Mouse (Mus musculus) heart, embryonic 14.5 days (tissue): ENCODE measurements around the gene AU022252. TPM values are rescaled to one million over a fixed set of nuclear protein-coding genes. Genes with fewer than 3 reads are reported as not detected.

Experiments
- ATAC-seq: fragments of 200-750 bp; cut with Nextera tagmentation; 2 replicates; pipeline ENCODE4 v1.8.0; 2017; ENCODE audit warnings: low read depth, moderate TSS enrichment; ENCODE audit not compliant: insufficient number of reproducible peaks, insufficient read depth, low FRiP score
- H3K27ac ChIP-seq, 2 experiments: fragments of 200-500 bp in 1 of 2; fragments of 300-500 bp in 1 of 2; sonication (generic) in 1 of 2; replicated peaks in 1 of 2; 2 replicates each; pipeline ENCODE4 v1.5.1; 2012 to 2014; ENCODE audit warnings: low read depth in 2 of 2, low read length in 2 of 2, control low read depth in 1 of 2, mild to moderate bottlenecking in 1 of 2, mixed read lengths in 1 of 2; ENCODE audit not compliant: control insufficient read depth in 1 of 2, insufficient read depth in 1 of 2
- H3K27me3 ChIP-seq: fragments of 300-500 bp; sonication (generic); 2 replicates; pipeline ENCODE4 v1.6.1; 2014; ENCODE audit warnings: mild to moderate bottlenecking, low read length, control low read depth; ENCODE audit not compliant: control insufficient read depth, insufficient read depth
- H3K36me3 ChIP-seq: fragments of 300-500 bp; sonication (generic); 2 replicates; pipeline ENCODE4 v1.6.1; 2014; ENCODE audit warnings: mild to moderate bottlenecking, control low read depth, low read length, mixed read lengths; ENCODE audit not compliant: control insufficient read depth, insufficient read depth
- H3K4me1 ChIP-seq, 2 experiments: fragments of 200-500 bp in 1 of 2; fragments of 300-500 bp in 1 of 2; sonication (generic) in 1 of 2; 2 replicates each; pipeline ENCODE4 v1.6.1; 2012 to 2014; ENCODE audit warnings: low read length in 2 of 2, control low read depth in 1 of 2, mixed read lengths in 1 of 2; ENCODE audit not compliant: control insufficient read depth in 2 of 2, insufficient read depth in 2 of 2
- H3K4me2 ChIP-seq: fragments of 300-500 bp; sonication (generic); 2 replicates; pipeline ENCODE4 v1.6.1; 2014; ENCODE audit warnings: mild to moderate bottlenecking, low read length
- H3K4me3 ChIP-seq, 2 experiments: fragments of 200-500 bp in 1 of 2; fragments of 300-500 bp in 1 of 2; sonication (generic) in 1 of 2; 2 replicates each; pipeline ENCODE4 v1.5.1; 2012 to 2014; ENCODE audit warnings: low read length in 2 of 2, mild to moderate bottlenecking in 2 of 2, control low read depth in 1 of 2, low read depth in 1 of 2, moderate library complexity in 1 of 2; ENCODE audit not compliant: control insufficient read depth in 1 of 2, insufficient read depth in 1 of 2
- H3K9ac ChIP-seq: fragments of 300-500 bp; sonication (generic); 2 replicates; pipeline ENCODE4 v1.6.1; 2014; ENCODE audit warnings: mild to moderate bottlenecking, low read length
- H3K9me3 ChIP-seq: fragments of 300-500 bp; sonication (generic); 2 replicates; pipeline ENCODE4 v1.6.1; 2016; ENCODE audit warnings: low read length, control low read depth; ENCODE audit not compliant: control insufficient read depth
- WGBS: fragments of 180-500 bp; shearing (Covaris S2); extraction: QIAGEN DNeasy Blood & Tissue Kit; methylation state at CpG from one replicate; pipeline ENCODE4 v1.1.7; 2014; 5-methylcytosine and 5-hydroxymethylcytosine counted together
- polyA plus RNA-seq: library from polyadenylated mRNA; unstranded; fragments of >200 nt; fragmentation: Nextera tagmentation; extraction: Ambion mirVana; gene quantifications from 2 replicates; pipeline ENCODE4 v1.2.1, GENCODE M21; 2014

Gene AU022252
- polyA plus RNA-seq, 1 experiment from 2014 or later = 24.8 TPM

- no peaks in the 10 kb centered on the region for H3K27me3 ChIP-seq
- H3K36me3 ChIP-seq = peaks cover 17% of the 10 kb centered on the region
- ATAC-seq = peak; percentile 94
- WGBS = under 1% methylated on average over 29 of the region's 47 CpGs
- peak within 1 kb of the TSS; percentile 81 for H3K4me2 ChIP-seq
- H3K4me3 ChIP-seq = peak within 1 kb of the TSS; percentile 68 to 91
- H3K27ac ChIP-seq = peak within 1 kb of the TSS; percentile 7 to 69; a peak in 2 of 4 replicates
- peaks cover 9 to 22% of the 10 kb centered on the region in 2 experiments for H3K4me1 ChIP-seq
- H3K9ac ChIP-seq = peak within 1 kb of the TSS; percentile 90
- no peaks in the 10 kb centered on the region for H3K9me3 ChIP-seq
These were observed 37.5 kb downstream of the AU022252 start, which contains the start of gene Svbp for GRCm38 (mm10) chr4:119194909-119195581. Svbp (plus strand) TSS chr4:119195306.

GRCm38 (mm10) chr4:119192757-119193156 lies 39.8 kb downstream of the AU022252 start:
- no peak overlapping the region for H3K9ac ChIP-seq
- no peak overlapping the region for H3K4me3 ChIP-seq
- H3K27me3 ChIP-seq = no peaks in the 10 kb centered on the region; the same call in 1 of the 2 replicates
- H3K9me3 ChIP-seq = no peaks in the 10 kb centered on the region
- H3K4me2 ChIP-seq = no peak overlapping the region
- H3K27ac ChIP-seq = no peak overlapping the region
- H3K4me1 ChIP-seq = peaks cover 9 to 20% of the 10 kb centered on the region in 2 experiments
- no peak for ATAC-seq
- H3K36me3 ChIP-seq = peaks cover 7% of the 10 kb centered on the region
- 80% methylated on average over 4 of the region's 4 CpGs for WGBS

GRCm38 (mm10) chr4:119191273-119191672 lies 41.2 kb downstream of the AU022252 start:
- Histone ChIP-seq H3K4me2 (no peak overlapping the region), H3K36me3 (no peaks in the 10 kb centered on the region), H3K9ac (no peak overlapping the region), H3K4me3 (no peak overlapping the region), H3K4me1 (peaks cover 7 to 14% of the 10 kb centered on the region in 2 experiments), H3K27me3 (no peaks in the 10 kb centered on the region; the same call in 1 of the 2 replicates), H3K9me3 (no peaks in the 10 kb centered on the region), H3K27ac (no peak overlapping the region)
- 74% methylated on average over 3 of the region's 3 CpGs for WGBS
- no peak for ATAC-seq

- H3K27ac ChIP-seq = no peak overlapping the region
- ATAC-seq = no peak
These were observed 41.9 kb downstream of the AU022252 start for GRCm38 (mm10) chr4:119190618-119191017.

GRCm38 (mm10) chr4:119189864-119190263 lies 42.6 kb downstream of the AU022252 start, which contains the start of gene Ermap:
Ermap (minus strand) TSS chr4:119190011.
- Histone ChIP-seq H3K27me3 (no peaks in the 10 kb centered on the region; the same call in 1 of the 2 replicates), H3K4me2 (no peak within 1 kb of the TSS), H3K4me1 (peaks cover 0 to 7% of the 10 kb centered on the region in 2 experiments; a peak in 2 of 4 replicates), H3K36me3 (no peaks in the 10 kb centered on the region), H3K9ac (no peak within 1 kb of the TSS), H3K9me3 (no peaks in the 10 kb centered on the region), H3K27ac (no peak within 1 kb of the TSS), H3K4me3 (no peak within 1 kb of the TSS)
- ATAC-seq = no peak
- 63% methylated on average over 6 of the region's 6 CpGs for WGBS

More at GRCm38 (mm10) chr4:119190618-119191017, 41.9 kb downstream of the AU022252 start:
- Histone ChIP-seq H3K4me2 (no peak overlapping the region), H3K36me3 (no peaks in the 10 kb centered on the region), H3K9ac (no peak overlapping the region), H3K9me3 (no peaks in the 10 kb centered on the region), H3K27me3 (no peaks in the 10 kb centered on the region; the same call in 1 of the 2 replicates), H3K4me1 (peaks cover under 1 to 8% of the 10 kb centered on the region in 2 experiments; a peak in 3 of 4 replicates), H3K4me3 (no peak overlapping the region)
- 61% methylated on average over 8 of the region's 8 CpGs for WGBS

GRCm38 (mm10) chr4:119189392-119189791 lies 43.1 kb downstream of the AU022252 start:
- no peak overlapping the region for H3K4me2 ChIP-seq
- no peak overlapping the region for H3K9ac ChIP-seq
- WGBS = 81% methylated on average over 6 of the region's 6 CpGs
- no peak overlapping the region for H3K27ac ChIP-seq
- no peak overlapping the region for H3K4me3 ChIP-seq
- H3K36me3 ChIP-seq = no peaks in the 10 kb centered on the region
- ATAC-seq = no peak
- peaks cover 0 to 7% of the 10 kb centered on the region in 2 experiments; a peak in 2 of 4 replicates for H3K4me1 ChIP-seq
- H3K9me3 ChIP-seq = no peaks in the 10 kb centered on the region
- H3K27me3 ChIP-seq = no peaks in the 10 kb centered on the region; the same call in 1 of the 2 replicates

- H3K4me3 ChIP-seq = no peak overlapping the region; a peak in 1 of 4 replicates
- no peaks in the 10 kb centered on the region; the same call in 1 of the 2 replicates for H3K27me3 ChIP-seq
- H3K9ac ChIP-seq = no peak overlapping the region; the same call in 1 of the 2 replicates
- H3K36me3 ChIP-seq = no peaks in the 10 kb centered on the region
- peaks cover 0 to 7% of the 10 kb centered on the region in 2 experiments; a peak in 2 of 4 replicates for H3K4me1 ChIP-seq
- peak overlapping the region; percentile 21 for H3K4me2 ChIP-seq
- no peak for ATAC-seq
- WGBS = 34% methylated on average over 11 of the region's 11 CpGs
- H3K9me3 ChIP-seq = no peaks in the 10 kb centered on the region
- no peak overlapping the region for H3K27ac ChIP-seq
These were observed 44.3 kb downstream of the AU022252 start for GRCm38 (mm10) chr4:119188060-119188785.
